Mouse (Mus musculus): Measurements from ENCODE around the gene Gm20696.

DNA sequence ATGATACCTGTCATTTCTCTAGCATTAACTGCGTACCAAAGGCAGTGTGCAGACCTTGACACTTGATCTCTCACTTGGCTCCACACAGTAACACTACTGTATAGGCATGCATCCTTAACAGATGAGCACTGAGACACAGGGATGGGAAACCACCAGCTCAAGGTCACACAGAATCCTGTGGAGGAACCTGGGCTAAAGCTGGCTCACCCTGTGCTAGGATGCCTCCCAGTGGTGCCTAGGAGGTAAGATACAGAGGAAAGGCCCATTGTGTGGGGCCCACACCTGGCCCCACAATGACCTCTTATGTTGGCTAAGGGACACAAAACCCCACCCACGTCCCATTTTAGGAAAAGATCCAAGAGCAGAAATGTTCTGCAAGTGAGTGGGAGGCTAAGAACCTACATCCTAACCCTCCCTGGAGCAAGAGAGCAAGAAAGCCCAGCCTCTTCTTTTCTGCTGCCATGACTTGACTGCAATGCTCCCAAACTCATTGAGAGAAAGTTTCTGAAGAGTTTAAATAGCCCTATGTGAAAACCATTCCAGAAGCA, 213.9 kb downstream of the Gm20696 start:
- TF ChIP-seq POLR2A (IDR thresholded peaks at IDR 0.05; ENCODE audit: borderline replicate concordance, low read depth, low read length), result no peak
- TF ChIP-seq CTCF (IDR thresholded peaks at IDR 0.05; ENCODE audit: low read depth, low read length), result peak; percentile 35

All from bone marrow macrophage, adult 2 months (primary cell).